Mouse (Mus musculus) Patski (cell line): ENCODE measurements around the gene Tet2. TPM values are rescaled to one million over a fixed set of nuclear protein-coding genes. Genes with fewer than 3 reads are reported as not detected.

Experiments used
- ATAC-seq: fragments of 100-300 bp; one replicate; pipeline ENCODE4 v1.8.0; 2021
- CTCF ChIA-PET: fragments of 350-600 bp; sonication (Branson Sonifier 250); formaldehyde crosslinking; loops from one replicate; lab custom pipeline; 2022; ENCODE audit warnings: inconsistent platforms; lab: Charles Lee
- POLR2A ChIA-PET: fragments of 350-600 bp; sonication (Branson Sonifier 250); formaldehyde crosslinking; loops from one replicate; lab custom pipeline; 2022; ENCODE audit warnings: antibody characterized with exemption, inconsistent platforms; lab: Charles Lee
- DNase-seq: peaks from one replicate; pipeline ENCODE4 v3.0.0-alpha.2; 2011; ENCODE audit warnings: low read depth, low spot score
- H3K27me3 ChIP-seq: fragments of 371-371 bp; one replicate; pipeline ENCODE4 v1.5.1; 2021
- CTCF ChIP-seq: fragments of 100-300 bp; IDR thresholded peaks from one replicate; pipeline ENCODE4 v1.5.1; 2021
- in situ Hi-C: fragments of 300-500 bp; cut with MboI; formaldehyde crosslinking; loops from 3 replicates; pipeline ENCODE4 v1.11.1; 2018; ENCODE audit warnings: low pct_unique_long_range_greater_than_20kb, mixed read lengths
- polyA plus RNA-seq: library from polyadenylated mRNA; unstranded; gene quantifications from one replicate; pipeline ENCODE4 v1.2.3, GENCODE M21; 2021

The Tet2 gene
- polyA plus RNA-seq, 1 experiment from 2014 or later: 15.7 TPM

DNA sequence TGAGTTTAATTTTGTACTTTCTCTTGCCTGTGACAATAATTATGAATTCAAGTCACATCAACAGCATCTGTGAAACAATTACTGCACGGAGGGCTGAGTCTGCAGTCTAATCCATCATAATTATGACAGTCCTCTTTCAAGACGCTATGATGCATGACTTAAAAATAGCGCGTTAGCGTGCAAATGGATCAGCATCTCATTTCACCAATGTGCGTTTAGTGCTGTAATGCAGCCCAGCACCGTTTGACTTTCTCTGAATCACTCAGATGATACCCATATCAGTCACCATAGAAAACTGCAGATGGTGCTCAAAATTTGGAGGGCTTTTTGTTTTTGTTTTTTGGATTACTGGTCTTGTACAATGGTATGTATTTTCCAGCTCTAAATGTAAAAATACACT lies 48.0 kb downstream of the Tet2 start:
- ATAC-seq: no peak
- POLR2A ChIA-PET: no interaction called here
- in situ Hi-C loops: no loop called here
- no peak for DNase-seq
- CTCF ChIA-PET: interaction anchor here (1.2 kb wide), 1 partner anchor 10 kb away, joined by 4 read pairs; no protein-coding TSS in a partner anchor
- TF ChIP-seq CTCF: no peak
- no peaks in the 10 kb centered on the region for H3K27me3 ChIP-seq

DNA sequence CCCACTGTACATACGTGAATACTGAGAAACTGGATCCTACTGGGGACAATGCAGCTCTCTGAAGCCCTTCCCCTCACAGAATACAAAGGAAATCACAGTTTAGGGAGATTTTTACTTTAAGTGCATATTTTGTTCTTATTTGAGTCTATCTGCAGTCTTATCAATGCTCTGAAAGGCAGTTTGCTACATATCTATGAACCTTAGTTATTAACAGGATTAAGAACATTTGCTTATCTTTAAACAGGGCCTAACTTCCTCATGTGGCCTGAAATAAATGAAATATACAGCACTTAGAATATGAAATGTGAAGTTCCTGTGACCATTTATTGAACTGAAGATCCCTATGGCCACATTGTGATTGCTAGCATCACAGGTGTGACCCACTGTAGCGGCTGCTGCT lies 53.6 kb downstream of the Tet2 start:
- H3K27me3 ChIP-seq: no peaks in the 10 kb centered on the region
- ATAC-seq: no peak

DNA sequence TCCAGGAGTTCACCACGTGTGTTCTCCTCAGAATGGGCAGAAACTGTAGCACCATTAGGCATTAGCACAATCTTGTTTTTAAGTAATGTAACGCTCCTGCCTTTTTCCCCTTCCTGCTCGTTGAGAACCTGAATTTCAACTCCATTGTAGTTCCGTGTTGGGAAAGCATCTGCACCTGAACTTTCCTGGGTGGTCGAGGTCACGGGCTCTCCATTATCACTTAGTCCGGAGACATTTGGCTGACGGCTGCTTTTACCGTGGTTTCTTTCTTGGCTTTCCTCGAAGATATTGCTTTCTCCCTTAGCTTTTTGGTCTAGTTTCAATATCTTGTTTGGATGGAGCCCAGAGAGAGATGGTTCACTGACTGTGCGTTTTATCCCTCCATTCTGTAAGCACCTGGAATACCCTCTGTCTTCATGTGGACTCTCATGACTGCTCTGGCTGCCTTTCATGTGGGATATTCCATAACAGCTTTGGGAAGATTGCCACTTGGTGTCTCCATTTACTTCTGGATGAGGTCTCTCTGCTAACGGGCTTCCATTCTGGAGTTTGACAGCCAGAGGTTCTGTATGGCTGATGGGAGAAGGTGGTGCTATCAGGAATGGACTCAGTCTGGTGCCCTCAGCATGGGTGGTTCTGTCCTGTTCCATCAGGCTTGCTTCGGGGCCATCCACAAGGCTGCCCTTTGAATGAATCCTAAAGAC lies 56.8 kb downstream of the Tet2 start:
- no peak for TF ChIP-seq CTCF
- CTCF ChIA-PET: interaction anchor here (1.2 kb wide), 1 partner anchor 14 kb away, joined by 3 read pairs; no protein-coding TSS in a partner anchor
- no peaks in the 10 kb centered on the region for H3K27me3 ChIP-seq
- in situ Hi-C loops: no loop called here
- no peak for DNase-seq
- POLR2A ChIA-PET: no interaction called here
- no peak for ATAC-seq

More for the DNA sequence above, 53.6 kb downstream of the Tet2 start:
- TF ChIP-seq CTCF: no peak
- DNase-seq: no peak
- ChIA-PET POLR2A (interaction anchor here (0.6 kb wide), 1 partner anchor 54 kb away, joined by 4 read pairs; no protein-coding TSS in a partner anchor), CTCF (interaction anchor here (1.4 to 2.1 kb wide), 3 partner anchors 9 to 13 kb away, joined by 4 to 8 read pairs (median 6); no protein-coding TSS in a partner anchor)
- in situ Hi-C loops: no loop called here

DNA sequence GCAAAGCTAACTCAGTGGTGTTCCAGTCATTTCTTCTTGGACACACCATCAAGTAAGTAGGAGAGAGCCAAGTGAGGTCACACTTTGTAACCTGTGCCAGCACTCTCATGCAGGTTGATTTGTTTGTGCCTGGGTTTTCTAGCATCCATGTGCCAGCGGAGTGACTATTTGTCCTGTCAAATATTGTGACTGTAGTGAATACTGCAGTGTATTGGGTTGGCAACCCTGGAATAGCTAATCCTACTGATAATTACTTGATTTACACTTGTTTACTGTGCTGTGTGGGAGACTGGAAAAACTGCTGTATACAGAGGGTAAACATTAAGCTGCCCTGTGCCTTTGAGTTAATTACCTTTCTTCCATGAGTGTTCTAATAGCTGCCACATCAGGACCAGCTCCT lies 62.1 kb downstream of the Tet2 start:
- in situ Hi-C loops: no loop called here
- no peak for ATAC-seq

DNA sequence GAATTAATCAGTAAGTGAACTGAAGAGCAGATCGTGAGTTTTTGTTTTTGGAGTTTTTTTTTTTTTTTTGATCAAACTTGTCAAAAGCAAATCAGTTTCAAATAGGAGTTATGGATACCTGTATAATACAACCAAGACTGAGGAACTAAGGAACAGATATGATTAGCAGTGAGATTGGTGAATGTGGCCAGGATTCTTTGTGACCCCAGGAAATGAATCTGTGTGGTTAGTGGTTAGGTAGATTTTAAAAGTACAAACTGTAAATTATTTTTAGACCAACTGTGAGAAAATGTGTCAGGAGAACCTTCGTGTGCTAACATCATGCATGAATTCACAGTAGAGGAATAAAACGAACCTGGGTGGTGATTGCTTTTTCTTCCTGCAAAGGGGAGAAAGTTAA lies 66.0 kb downstream of the Tet2 start:
- no peak for TF ChIP-seq CTCF
- ATAC-seq (no peak), DNase-seq (no peak)
- ChIA-PET CTCF (interaction anchor here (1.4 to 1.7 kb wide), 2 partner anchors 11 to 14 kb away, joined by 3 to 6 read pairs; no protein-coding TSS in a partner anchor), POLR2A (no interaction called here)
- in situ Hi-C loops: no loop called here
- no peaks in the 10 kb centered on the region for H3K27me3 ChIP-seq

More for the DNA sequence above, 62.1 kb downstream of the Tet2 start:
- POLR2A ChIA-PET: interaction anchor here (0.8 kb wide), 1 partner anchor 18 kb away, joined by 3 read pairs; no protein-coding TSS in a partner anchor
- TF ChIP-seq CTCF: no peak
- no peak for DNase-seq
- H3K27me3 ChIP-seq: no peaks in the 10 kb centered on the region
- CTCF ChIA-PET: interaction anchor here (0.9 to 2.0 kb wide), 3 partner anchors 17 to 38 kb away, joined by 3 to 6 read pairs (median 4); no protein-coding TSS in a partner anchor

DNA sequence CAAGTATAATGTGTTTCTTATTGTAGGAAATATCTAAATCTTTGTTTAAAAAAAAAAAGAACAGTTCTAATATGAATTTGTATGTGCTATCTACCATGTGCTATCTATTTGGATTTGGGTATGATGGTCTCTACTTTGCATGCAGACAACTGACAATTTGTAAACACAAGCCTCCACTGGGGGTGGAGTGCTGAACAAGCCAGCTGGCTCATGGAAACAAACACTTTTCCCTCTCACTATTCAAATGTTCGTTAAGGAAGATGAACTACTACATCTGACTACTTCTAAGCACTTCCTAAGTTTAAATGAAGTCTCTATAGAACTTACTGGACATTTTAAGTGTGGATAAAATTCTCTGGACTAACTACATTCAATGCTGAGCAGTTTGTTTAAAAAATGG lies 71.2 kb downstream of the Tet2 start:
- DNase-seq: no peak
- CTCF ChIA-PET: interaction anchor here (1.3 to 1.6 kb wide), 3 partner anchors 8 to 27 kb away, joined by 3 to 4 read pairs (median 3); no protein-coding TSS in a partner anchor
- no peaks in the 10 kb centered on the region for H3K27me3 ChIP-seq
- no peak for ATAC-seq
- POLR2A ChIA-PET: interaction anchor here (1.2 kb wide), 1 partner anchor 10 kb away, joined by 3 read pairs; no protein-coding TSS in a partner anchor
- in situ Hi-C loops: no loop called here
- no peak for TF ChIP-seq CTCF

DNA sequence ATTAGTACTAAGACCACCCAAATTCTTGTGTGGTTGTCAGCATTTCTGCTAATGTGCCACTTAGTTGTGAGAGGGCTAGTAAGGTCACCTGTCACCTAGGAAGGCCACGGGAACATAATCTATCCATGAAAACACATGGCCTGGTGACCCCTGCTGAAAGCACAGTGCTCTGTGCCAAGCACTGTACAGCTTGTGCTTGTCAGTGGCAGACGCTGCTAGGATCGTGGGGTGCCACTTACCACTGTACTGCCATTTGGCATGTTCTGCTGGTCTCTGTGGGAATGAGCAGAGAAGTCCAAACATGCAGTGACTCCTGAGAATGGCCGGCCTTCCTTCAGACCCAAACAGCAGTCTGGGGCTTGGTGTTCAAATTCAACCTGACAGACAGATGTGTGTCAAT lies 73.8 kb downstream of the Tet2 start:
- no peak for ATAC-seq
- no peaks in the 10 kb centered on the region for H3K27me3 ChIP-seq
- ChIA-PET CTCF (no interaction called here), POLR2A (no interaction called here)
- in situ Hi-C loops: no loop called here
- no peak for DNase-seq
- TF ChIP-seq CTCF: no peak

DNA sequence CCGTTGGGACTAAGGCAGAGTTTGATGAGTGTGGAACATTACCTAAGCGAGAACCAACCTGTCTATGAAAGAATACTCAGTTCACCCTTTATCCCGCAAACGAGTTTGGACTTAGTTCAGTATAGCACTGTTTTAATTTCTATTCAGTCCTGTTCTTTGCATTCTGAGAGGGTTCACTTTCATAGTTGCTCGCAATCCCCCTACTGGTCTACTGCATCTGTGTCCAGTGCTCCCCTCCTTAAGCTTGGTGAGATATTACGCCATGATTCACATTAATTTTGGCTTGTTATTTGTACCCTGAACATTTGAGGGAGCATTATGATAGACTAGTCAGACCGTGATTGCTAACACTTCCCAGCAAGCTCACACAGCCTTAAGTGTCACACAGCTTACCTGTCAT lies 76.1 kb downstream of the Tet2 start:
- in situ Hi-C loops: no loop called here
- ChIA-PET CTCF (interaction anchor here (1.1 kb wide), 1 partner anchor 16 kb away, joined by 3 read pairs; no protein-coding TSS in a partner anchor), POLR2A (interaction anchor here (0.7 kb wide), 1 partner anchor 13 kb away, joined by 3 read pairs; no protein-coding TSS in a partner anchor)
- DNase-seq (no peak), ATAC-seq (no peak)
- TF ChIP-seq CTCF: no peak
- no peaks in the 10 kb centered on the region for H3K27me3 ChIP-seq

DNA sequence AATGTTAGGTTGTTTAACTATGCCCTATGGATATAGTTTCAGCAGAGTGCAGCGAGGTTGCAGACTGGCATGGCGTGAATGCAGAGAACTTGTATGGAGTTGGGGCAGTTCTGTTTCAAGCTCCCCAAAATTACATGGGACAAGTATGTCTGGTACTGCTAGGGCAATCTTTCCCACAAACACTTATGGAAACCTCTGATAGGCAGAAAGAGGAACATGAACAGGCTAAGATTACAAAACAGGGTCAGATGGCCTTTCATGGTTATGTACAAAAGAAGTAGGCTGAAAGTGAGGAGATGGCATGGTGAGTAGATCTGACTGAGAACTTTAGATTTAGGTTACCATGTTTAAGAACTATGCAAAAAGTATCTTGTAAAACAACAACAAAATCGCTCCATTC lies 81.7 kb downstream of the Tet2 start:
- ChIA-PET POLR2A (no interaction called here), CTCF (no interaction called here)
- in situ Hi-C loops: no loop called here
- H3K27me3 ChIP-seq: no peaks in the 10 kb centered on the region
- TF ChIP-seq CTCF: no peak
- DNase-seq: no peak
- no peak for ATAC-seq

DNA sequence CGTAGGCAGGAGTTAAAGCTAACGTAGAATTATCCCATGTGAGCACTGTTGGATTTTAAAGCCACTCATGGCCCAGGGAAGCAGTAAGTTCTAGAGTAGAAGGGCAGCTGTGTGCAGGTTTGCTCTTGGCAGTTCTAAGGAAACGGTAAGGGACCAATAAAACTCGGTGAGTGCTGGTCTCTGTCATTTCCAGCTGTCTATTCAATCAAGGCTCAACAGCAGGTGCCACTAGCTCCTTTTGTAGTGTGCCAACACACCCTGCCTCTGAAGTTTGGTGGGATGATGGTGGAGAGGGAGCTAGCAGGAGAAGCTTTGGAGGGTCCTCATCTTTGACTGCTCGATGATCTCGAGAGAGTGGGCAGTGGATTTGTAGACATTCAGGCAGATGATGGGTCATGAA lies 82.5 kb downstream of the Tet2 start:
- in situ Hi-C loops: no loop called here

DNA sequence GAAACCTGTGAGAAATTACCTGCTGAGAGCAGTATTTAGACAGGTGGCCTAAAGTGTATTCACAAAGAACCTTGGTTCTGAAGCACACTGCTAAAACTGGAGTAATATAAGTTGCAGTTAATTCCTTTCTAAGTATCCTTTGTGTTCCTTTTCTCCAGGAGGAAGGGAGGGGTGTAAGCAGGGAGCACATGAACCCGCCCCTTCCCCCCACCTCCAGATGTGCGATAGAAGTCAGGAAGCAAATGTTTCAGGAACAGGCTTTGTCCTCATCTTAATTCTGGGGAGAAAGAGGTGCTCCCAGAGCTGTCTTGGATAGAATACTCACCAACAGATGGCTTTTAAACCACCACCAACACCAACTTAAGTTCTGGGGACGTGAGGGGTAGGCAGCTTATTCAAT lies 82.9 kb downstream of the Tet2 start:
- ATAC-seq (no peak), DNase-seq (no peak)
- H3K27me3 ChIP-seq: no peaks in the 10 kb centered on the region
- no peak for TF ChIP-seq CTCF
- CTCF ChIA-PET: interaction anchor here (2.2 kb wide), 1 partner anchor 152 kb away, joined by 5 read pairs; the partner anchor contains the start of gene Ppa2
- in situ Hi-C loops: no loop called here
- POLR2A ChIA-PET: no interaction called here

More for the DNA sequence above, 82.5 kb downstream of the Tet2 start:
- no peak for DNase-seq
- no peaks in the 10 kb centered on the region for H3K27me3 ChIP-seq
- ChIA-PET POLR2A (no interaction called here), CTCF (no interaction called here)
- no peak for TF ChIP-seq CTCF
- no peak for ATAC-seq
